Mouse (Mus musculus): ENCODE data around the gene Reps2.

DNA sequence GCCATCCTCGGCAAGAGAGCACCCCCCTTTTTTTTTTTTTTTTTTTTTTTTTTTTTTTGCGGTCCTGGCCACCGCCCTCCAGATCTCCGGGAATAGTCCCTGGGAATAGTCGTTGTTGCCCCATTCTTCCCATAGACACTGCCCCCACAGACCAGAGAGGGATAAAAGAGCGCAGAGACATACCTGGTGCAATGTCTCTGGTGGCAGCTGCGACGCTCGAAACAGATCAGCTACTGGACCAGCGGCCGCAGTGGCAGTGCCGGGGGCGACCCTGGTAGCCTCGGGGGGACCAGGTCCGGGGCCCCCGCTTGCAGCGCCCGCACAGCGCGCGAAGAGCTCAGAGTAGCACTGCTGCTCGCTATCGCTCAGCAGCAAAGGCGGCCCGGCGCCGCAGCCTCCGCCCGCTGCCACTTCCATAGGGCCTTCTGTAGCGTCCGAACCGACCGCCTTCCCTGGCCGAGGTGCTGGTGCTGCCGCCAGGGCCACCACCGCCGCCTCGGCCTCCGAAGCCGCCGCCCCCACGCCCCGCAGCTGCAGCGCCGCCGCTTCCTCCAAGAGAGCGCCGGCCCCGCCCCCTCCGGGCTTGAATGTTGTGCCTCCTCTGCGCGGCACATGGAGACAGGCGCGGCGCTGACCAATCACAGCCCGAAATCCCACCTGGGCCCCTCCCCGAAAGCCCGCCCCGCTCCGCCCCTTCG is at the start of gene Reps2:
- no peak for TF ChIP-seq CTCF (IDR thresholded peaks at IDR 0.05; ENCODE audit: low read depth, low read length)
- no peak for TF ChIP-seq EP300 (IDR thresholded peaks at IDR 0.05; ENCODE audit: insufficient read depth, low read depth, low read length)
